Mouse (Mus musculus) ZHBTc4 (cell line): ENCODE results near the gene Dazap2.
A peak's percentile ranks its signal among the peaks of the same experiment; 100 is the strongest.

Source experiments
- DNase-seq: peaks from one replicate; pipeline ENCODE4 v3.0.0-alpha.2; 2011; ENCODE audit warnings: low read depth, low spot score

Dazap2 gene

DNA sequence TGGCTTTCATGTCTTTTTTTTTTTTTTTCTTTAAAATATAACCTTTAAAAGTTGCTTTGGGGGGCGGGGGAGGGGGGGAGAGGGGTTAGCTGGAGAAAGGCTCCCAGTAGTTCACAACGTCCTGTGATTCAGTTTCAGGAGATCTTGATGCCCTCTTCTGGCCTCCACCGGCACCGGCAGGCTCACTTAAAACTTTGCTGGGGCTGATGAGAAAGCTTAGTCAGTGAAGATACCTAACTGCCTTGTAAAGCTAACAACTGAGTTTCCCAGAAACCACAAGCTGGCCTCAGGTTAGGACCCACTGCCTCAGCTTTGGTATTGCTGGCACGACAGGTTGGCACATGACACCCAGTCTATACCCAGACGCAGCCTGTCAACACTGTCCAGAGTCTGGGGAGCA, 22.5 kb downstream of the Dazap2 start:
- peak; percentile 42 for DNase-seq

DNA sequence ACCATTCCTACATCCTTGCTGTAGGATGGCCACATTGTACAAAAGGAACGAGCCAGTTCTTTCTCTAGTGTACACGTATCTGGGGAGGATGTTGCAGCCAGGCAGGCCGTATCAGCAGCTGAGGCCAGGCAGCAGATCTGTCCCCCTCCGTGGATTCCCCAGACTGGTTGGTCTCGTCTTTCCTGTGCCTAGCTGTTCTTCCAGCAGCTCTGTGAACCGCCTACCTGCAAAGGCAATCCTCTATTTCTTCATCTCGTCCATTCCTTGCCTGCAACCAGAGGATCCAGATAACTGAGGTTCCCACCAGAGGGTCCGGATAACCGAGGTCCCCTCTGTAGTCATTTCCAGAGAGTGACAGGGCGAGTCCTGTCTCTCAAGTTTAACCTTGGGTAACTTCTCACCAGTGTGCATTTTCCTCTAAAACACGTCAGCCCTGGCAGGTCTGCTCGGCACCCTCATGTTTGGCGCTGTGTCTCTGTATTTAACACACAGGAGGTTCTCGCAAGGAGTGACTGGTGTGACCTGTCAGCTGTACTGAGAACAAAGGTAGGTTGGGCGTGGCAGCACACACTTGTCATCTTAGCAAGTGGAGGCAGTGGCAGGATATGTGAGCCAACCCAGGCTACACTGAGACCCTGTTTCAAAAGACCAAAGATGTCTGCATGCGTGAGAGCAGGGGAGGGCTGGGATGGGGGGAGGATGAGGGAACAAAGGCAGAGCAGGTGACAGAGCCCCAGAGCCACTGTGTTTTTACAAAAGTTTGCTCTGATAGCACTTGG, 25.0 kb downstream of the Dazap2 start:
- peak; percentile 56 for DNase-seq

DNA sequence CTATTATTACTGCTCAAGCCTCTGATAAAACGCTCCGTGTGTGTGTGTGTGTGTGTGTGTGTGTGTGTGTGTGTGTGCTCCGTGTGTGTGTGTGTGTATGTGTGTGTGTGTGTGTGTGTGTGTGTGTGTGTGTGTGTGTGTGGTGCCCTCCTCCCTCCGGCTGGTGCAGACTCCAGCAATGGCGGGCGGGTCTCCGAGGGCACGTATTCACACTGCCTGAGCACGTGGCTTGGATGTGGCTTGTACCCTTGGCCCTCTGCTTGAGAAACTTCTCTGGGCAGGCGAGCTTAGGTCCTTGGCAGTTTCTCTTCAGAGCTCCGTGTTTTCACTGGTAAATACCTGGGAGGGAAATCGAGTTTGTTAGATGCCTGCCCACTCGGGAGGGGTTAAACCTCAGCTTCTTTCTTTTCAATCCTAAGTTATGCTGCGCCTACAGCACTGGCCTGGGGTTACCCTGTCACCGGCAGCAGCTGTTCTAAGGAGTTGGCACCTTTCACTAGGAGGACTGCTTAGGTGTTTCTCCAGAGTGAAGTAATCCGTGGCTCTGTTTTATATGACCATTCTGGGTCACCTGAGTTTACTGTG, 26.2 kb downstream of the Dazap2 start:
- DNase-seq = peak; percentile 26

DNA sequence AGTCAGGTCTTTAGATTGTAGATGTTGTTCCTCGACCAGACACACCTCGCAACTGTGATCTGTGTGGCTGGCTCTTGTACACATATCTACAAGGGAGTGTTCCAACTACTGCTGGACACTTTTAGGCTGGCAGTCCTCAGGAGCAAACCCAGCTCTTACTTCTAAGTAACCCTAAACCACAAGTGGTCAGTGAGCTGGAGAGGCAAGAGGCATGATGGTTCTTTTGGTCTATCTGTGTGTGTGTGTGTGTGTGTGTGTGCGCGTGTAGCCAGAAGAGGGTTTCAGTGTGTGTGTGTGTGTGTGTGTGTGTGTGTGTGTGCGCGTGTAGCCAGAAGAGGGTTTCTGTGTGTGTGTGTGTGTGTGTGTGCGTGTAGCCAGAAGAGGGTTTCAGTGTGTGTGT, 27.3 kb downstream of the Dazap2 start:
- DNase-seq = no peak

DNA sequence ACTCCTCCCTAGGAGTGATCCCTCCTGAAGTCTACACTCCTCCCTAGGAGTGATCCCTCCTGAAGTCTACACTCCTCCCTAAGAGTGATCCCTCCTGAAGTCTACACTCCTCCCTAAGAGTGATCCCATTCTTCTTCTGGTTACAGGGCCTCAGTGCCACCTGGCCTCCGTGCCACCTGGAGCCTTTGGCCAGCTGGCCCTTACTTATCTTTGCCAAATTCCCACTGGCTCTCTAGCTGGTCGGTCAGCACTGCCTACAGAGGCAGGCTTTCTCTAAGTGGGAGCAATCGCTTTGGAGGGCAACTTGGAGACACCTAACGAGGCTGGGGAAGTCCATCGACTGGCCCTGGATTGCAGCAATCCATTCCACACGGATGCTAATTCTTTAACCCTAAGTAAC, 31.0 kb downstream of the Dazap2 start:
- DNase-seq = no peak

DNA sequence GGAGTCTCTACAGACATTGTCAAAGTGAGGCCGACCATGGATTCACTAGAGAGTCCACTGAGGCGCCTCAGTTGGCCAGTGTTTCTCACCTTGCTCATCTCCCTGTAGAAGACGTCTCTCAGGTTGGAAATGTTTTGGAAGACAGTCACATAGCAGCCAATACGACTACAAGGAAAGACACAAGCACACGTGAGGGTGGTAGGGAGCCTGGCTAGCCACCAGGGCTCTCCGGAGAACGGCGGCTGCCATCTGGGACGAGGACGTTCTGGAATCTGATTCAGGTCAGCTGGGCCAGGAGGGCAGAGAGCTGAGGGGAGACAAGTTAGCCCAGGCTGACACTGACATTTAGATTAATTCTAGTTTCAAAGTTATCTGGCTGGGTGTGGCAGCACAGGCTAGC, 35.0 kb downstream of the Dazap2 start:
- DNase-seq = no peak

DNA sequence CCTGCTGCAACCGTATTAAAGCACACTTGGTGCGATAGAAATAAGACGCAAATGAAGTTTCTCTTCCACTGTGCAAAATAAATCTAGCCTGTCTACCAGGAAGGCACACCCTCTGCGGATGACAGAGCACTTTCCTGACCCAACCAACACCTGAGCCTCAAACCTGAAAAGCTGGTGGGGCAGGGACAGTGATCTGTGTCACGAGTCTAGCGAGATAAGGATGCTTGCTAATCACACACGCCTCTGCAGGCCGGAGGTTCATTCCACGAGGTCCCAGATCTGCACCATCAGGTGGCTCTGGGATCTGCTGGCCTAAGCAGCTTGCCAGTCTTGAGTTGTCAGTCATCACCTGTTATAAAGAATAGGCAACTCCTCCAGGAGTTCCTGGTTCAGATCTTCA, 36.5 kb downstream of the Dazap2 start:
- no peak for DNase-seq

DNA sequence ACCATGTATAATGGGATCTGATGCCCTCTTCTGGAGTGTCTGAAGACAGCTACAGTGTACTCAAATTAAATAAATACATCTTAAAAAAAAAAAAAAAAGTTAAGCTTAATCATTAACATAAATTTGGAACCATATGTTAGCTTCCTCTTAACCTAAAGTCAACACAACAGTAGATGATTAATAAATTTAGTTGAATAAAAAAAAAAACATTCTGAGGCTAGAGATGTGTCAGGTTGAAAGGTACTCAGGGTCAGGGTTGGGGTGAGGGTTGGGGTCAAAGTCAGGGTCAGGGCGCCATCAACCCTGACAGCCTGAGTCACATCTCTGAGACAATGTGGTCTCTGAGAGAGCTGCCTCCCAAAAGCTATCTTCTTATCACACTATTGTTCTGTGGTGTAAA, 39.1 kb downstream of the Dazap2 start:
- DNase-seq = no peak

DNA sequence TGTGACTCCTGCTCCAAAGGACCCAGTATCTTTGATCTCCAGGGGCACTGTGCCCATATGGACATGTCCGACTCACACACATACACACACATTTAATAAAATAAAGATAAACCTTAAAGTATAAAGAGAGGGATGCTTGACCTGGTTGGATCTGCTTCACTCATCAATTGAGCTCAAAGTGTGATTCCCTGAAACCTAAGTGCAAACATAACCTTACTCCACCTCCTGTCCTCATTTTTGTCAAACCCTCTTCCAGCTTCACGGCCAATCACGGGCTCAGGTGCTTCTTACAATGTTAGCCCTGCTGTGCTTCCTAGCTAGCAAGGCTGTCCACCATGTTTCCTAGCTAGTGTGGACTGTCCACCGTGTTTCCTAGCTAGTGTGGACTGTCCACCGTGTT, 40.1 kb downstream of the Dazap2 start:
- DNase-seq = no peak

DNA sequence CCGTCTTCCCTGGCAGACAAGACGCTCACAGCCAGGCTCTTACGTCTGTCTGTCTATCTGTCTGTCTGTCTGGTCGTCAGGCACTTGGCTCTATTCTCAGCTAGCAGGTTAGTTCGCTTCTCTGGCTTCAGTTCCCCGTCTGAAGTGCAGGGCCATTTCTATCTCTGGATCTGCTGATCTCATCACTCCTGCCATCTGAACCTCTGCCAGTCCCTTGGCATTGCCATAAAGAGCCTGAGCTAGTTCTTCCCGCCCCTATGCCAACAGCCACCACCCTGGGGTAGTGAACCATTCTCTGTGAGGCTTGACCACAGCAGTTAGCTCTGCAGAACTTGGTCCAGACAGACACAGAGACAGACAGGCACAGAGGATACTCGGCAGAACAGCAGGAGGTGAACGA, 45.2 kb downstream of the Dazap2 start:
- DNase-seq = no peak

DNA sequence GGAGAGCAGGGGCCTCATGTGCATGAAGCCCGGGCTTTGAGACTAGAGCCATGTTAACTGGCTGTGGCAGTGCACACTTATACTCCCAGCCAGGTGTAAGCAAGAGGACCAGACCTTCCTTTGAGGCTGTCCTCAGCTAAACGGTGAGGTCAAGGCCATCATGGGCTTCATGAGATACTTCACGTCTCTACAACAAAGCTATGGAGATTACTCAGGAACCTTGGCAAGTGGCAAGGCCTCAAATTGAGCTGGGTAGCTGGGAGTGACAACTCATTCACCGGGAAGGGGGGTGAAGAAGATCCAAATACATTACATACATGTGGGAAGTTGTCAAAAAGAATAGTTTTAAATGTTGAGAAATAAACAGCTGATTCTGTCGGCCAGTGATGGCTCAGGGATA, 45.7 kb downstream of the Dazap2 start:
- no peak for DNase-seq

DNA sequence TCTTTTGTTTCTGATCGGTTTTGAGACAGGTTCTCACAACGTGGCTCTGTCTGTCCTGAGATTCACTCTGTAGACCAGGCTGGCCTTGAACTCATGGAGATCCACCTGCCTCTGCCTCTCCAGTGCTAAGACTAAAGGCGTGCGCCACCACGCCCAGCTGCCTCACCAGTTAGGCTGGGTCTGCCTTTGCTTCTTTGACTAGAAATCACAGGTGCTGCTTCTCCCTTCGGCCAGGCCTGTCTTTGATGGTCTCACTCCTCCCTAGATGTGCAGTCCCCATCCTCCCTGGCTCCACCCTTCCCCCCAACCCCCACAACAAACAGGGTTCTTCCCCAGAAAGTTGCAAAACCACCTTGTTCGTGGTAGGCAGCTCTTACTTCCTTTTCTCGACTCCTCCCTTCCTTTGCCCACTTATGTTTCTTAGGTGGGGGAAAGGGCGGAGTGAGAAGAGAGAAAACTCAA, 49.7 kb downstream of the Dazap2 start:
- no peak for DNase-seq

DNA sequence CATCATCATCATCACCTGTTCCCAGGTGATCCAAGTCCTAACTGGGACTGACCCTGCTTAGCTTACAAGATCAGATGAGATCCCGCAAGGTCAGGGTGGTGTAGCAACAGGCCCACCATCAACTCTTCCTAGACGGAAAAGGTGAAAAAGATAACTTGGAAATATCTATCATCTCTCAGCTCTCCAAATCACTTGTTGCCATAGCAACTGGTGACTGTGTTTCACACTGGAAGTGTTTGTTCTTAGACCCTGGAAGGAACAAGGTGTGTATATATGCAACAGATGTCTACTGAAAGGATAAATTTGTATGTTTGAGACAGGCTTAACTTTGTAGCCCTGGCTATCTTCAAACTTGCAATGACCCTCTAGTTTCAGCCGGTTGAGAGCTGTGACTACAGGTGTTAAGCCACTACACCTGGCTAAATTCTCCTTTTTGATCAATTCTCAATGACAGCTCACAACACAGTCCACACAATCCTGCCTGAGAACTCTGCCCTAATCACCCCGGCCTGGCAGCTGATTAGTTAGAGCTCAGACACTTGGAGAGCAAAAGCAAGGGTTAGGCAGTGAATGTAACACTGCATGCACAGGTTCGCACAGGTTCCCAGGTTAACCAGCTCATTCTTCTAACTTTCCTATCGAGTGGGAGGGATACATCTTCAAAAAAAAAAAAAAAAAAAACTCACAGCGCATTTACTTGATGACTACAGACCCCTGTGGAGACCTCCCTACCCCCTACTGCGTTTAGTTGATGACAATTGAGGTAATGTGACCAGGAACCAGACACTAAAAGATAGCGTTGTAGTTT, 50.5 kb downstream of the Dazap2 start:
- DNase-seq = peak; percentile 64

DNA sequence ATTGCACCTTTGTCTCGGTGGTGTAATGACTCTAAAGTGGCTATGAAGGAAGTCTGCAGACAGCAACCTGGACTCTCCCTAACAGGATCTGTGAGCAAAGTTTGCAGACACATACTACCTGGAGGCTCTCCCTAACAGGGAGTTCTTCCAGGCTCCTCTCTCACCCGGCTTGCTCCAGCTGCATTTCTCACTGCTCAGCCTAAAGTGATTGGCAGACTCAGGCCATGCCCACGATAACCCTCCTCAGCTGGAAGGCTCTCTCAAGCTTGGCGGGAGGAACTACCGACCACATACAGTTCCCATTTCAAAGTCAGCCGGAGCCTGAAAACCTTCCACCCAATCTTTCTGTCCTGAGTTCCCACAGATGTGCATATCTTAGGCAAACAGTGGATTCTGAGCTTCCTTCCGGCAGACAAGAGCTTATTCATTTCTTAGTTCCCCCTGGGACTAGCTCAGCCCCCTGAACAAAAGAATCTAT, 51.1 kb downstream of the Dazap2 start:
- peak; percentile 66 for DNase-seq

DNA sequence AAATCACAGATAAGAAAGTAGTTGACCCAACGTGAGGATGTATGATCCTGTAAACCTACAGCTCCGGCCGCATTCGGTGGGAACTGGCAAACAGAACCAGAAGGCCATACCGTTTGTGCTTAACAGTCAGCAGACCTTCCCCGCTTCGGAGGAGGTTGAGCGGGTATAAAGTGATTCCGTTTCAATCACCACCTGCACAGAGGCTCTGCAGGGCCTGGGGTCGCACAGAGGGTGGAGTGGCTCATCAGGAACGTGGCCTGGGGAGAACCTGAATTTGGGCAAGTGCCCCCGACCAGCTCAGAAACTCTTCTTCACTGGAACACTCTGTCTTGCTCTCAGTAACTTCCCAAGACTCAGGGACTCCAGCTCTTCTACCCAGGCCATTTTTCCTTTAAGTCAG, 51.7 kb downstream of the Dazap2 start:
- no peak for DNase-seq

DNA sequence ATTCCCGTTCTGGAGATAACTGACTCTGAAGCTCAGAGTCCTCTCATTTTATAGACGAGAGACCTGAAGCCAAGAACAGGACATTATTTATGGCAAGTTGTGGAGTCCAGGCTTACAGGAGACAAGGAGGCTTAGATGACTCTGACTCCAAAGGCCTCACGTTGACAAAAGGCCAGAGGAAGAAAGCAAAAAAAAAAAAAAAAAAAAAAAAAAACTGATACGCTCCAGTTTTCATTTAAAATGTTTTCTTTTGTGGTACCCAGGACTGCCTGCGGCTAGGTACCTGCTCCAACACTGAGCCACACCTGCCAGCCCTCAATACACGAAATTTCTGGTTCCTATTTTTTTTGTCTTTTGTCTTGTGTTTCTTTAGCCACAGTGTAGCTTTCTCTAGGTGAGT, 52.3 kb downstream of the Dazap2 start:
- DNase-seq = no peak

DNA sequence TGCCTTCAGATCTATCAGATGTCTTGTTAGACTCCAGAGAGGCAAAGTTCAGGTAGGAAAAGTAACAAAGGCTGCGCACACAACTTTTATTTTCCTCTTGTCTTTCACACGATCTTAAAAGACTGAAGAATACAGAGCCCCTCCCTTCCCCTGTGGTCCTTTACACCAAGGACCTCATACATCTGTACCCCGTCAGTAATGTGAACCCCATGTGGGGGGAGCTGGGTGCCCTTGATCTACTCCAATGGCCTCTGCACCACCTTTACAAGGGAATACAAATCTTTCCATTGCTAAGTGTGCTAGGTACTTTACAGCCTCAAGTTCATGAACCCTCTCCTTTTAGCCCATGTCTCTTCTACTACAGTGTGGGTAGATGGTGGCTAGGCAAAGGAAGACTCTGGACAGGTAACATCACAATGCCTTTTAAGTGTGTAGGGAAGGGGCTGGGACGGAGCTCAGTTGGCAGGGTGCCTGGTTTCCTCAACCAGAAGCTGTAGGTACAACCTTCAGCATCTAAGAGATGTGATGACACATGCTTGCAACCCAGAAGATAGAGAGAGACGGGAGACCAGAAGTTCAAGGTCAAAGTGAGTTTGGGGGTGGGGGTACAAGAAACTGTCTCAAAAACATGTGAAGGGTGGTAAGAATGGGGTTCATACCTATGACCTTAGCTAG, 52.9 kb downstream of the Dazap2 start:
- no peak for DNase-seq

DNA sequence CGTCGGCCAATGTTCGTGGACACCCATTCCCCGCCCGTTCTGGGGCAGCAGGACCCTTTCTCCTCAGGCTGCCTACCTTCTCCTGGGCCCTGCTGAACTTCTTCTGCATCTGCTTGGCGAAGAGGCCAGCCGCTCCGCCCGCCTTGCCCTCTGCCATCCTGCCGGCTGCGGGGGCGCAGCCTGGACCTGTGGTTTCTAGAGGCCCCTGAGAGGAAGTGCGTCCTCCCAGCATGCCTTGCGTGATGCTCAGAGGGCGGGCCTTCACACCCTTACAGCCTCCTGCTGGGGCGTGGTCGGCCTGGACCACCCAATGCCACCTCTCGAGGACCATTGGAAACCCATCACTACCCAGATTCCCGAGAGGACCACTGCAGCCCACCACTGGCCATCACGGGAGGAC, 54.2 kb downstream of the Dazap2 start, which contains the start of gene Bin2:
Bin2 (minus strand) TSS at position 217 of the 400 bp plus-strand sequence.
- peak; percentile 71 for DNase-seq

DNA sequence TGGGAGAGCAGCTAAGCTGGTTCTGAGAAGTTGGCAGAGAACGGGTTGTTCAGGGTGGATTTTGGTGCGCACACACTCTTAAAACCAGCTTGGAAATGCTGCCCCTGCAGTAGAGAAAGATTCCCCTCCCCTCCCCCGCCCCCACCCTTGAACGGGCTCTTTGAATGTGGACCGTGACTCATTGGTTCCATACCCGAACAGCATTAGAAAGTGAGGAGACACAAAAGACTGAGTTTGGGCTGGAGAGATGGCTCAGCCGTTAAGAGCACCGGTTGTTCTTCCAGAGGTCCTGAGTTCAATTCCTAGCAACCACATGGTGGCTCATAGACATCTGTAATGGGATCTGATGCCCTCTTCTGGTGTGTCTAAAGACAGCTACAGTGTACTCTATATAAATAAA, 54.9 kb downstream of the Dazap2 start:
- DNase-seq = peak; percentile 41
